Mouse (Mus musculus): ENCODE results near the gene Mrpl34.

DNA sequence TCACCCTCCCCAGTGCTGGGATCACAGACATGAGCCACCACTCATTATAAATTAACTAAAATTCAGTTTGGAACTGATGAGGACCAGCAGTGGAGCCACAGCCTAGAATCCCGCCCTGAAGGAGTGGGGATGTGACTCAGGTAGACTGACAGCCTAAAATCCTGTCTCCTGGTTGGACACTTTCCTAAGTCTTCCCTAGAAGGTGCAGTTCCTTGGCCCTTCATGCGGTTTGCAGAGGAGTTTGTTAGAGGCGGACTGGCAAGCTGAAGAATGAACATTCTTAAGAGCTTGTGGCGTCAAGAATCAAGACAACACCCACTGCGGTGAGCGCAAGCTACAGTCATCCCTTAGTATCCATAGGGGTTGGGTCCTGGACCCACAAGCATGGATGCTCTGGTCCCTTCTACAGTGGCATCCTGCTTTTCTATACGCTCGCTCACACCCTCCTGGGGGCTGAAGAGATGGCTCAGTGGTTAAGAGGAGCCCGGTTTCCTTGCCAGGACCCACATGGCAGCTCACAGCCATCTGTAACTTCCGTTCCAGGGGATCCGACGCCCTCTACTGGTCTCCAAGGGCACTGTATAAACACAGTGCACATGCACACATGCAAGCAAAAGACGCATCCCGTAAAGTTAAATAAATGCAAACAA is 12.6 kb downstream of the Mrpl34 start:
- TF ChIP-seq CTCF (IDR thresholded peaks at IDR 0.05; ENCODE audit: control insufficient read depth, insufficient read depth, insufficient replicate concordance, low read depth, low read length) (peak; percentile 55; the same call in 1 of the 2 replicates), POLR2A (IDR thresholded peaks at IDR 0.05; ENCODE audit: control insufficient read depth, low read depth, low read length) (no peak)

All from testis, adult 2 months (tissue).